Mouse (Mus musculus) ES-E14 (cell line): ENCODE results near the gene Mfrp. TPM values are rescaled to one million over a fixed set of nuclear protein-coding genes. Genes with fewer than 3 reads are reported as not detected.

Experiments used
- DNase-seq: peaks from one replicate; pipeline ENCODE4 v3.0.0-alpha.2; 2013; ENCODE audit warnings: low read depth, low spot score
- H3K27ac ChIP-seq: 2 replicates; pipeline ENCODE4 v1.5.1; 2012; ENCODE audit warnings: low read depth, mild to moderate bottlenecking, low read length, moderate library complexity, mixed read lengths; ENCODE audit not compliant: poor library complexity, insufficient read depth, severe bottlenecking
- H3K36me3 ChIP-seq: 2 replicates; pipeline ENCODE4 v1.6.1; 2012; ENCODE audit warnings: mild to moderate bottlenecking, low read length, moderate library complexity, mixed read lengths; ENCODE audit not compliant: control insufficient read depth, poor library complexity, insufficient read depth, severe bottlenecking
- H3K4me1 ChIP-seq, 2 experiments: fragments of 150-350 bp in 1 of 2; sonication (generic) in 1 of 2; 2 replicates each; pipeline ENCODE4 v1.6.1; 2012; ENCODE audit warnings: low read length in 2 of 2, mild to moderate bottlenecking in 1 of 2, mixed read lengths in 1 of 2; ENCODE audit not compliant: control insufficient read depth in 2 of 2, insufficient read depth in 2 of 2, poor library complexity in 1 of 2
- H3K4me3 ChIP-seq, 2 experiments: fragments of 150-350 bp in 1 of 2; sonication (generic) in 1 of 2; 2 replicates each; pipeline ENCODE4 v1.5.1; 2012; ENCODE audit warnings: low read length in 2 of 2, low read depth in 1 of 2, mild to moderate bottlenecking in 1 of 2, mixed read lengths in 1 of 2; ENCODE audit not compliant: insufficient read depth in 1 of 2, poor library complexity in 1 of 2, severe bottlenecking in 1 of 2
- H3K9ac ChIP-seq: 2 replicates; pipeline ENCODE4 v1.6.1; 2012; ENCODE audit warnings: low read depth, mild to moderate bottlenecking, low read length, mixed read lengths; ENCODE audit not compliant: poor library complexity, insufficient read depth, severe bottlenecking
- H3K9me3 ChIP-seq: fragments of 150-350 bp; sonication (generic); 2 replicates; pipeline ENCODE4 v1.6.1; 2012; ENCODE audit warnings: low read depth, mild to moderate bottlenecking, low read length; ENCODE audit not compliant: control insufficient read depth, insufficient read depth
- CHD2 ChIP-seq: IDR thresholded peaks from 2 replicates; pipeline ENCODE4 v1.6.1; 2014; ENCODE audit warnings: mild to moderate bottlenecking, low read depth, low read length, inconsistent platforms
- HCFC1 ChIP-seq: IDR thresholded peaks from 2 replicates; pipeline ENCODE4 v1.6.1; 2012; ENCODE audit warnings: low read length, inconsistent platforms, borderline replicate concordance; ENCODE audit not compliant: insufficient read depth
- MAFK ChIP-seq: IDR thresholded peaks from 2 replicates; pipeline ENCODE4 v1.6.1; 2014; ENCODE audit warnings: mild to moderate bottlenecking, low read depth, low read length, inconsistent platforms; ENCODE audit not compliant: insufficient read depth
- ZC3H11A ChIP-seq: IDR thresholded peaks from 2 replicates; pipeline ENCODE4 v1.6.1; 2012; ENCODE audit warnings: low read depth, mild to moderate bottlenecking, inconsistent platforms, low read length, borderline replicate concordance
- ZNF384 ChIP-seq: IDR thresholded peaks from 2 replicates; pipeline ENCODE4 v1.6.1; 2012; ENCODE audit warnings: low read depth, low read length, inconsistent platforms
- in situ Hi-C, 2 experiments: fragments of 600-800 bp; cut with MboI; formaldehyde crosslinking; loops; one replicate each; pipeline ENCODE4 v1.15.1; 2025; ENCODE audit warnings: low sequenced_read_pairs in 2 of 2, inconsistent platforms in 1 of 2; ENCODE audit not compliant: unreplicated experiment in 2 of 2
- total RNA-seq: library from RNA; depleted of rRNA; stranded (reverse); fragments of 300-350 nt; gene quantifications from 2 replicates; pipeline ENCODE4 v1.2.3, GENCODE M21; 2012

Mfrp gene
- total RNA-seq, 1 experiment = 0.09 TPM

DNA sequence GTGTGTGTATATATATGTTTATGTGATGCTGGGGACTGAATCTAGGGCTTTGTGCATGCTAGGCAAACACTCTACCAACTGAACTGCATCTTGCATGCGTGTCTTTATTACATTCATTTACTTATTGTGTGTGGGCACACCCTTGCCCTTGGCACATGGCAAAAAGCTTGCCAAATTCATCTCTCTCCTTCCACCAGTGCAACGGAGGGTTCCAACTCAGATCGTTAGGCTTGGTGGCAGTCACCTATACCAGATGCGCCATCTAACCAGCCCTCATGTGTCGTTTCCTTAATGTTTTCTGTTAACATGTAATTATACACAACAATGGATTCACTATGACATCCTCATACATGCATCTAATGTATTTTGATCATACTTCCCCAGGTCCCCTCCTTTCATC is 19.3 kb upstream of the Mfrp start:
- Histone ChIP-seq H3K9ac (no peak overlapping the region), H3K9me3 (no peaks in the 10 kb centered on the region), H3K27ac (no peak overlapping the region), H3K4me3 (no peak overlapping the region), H3K36me3 (no peaks in the 10 kb centered on the region), H3K4me1 (peaks cover 4 to 11% of the 10 kb centered on the region in 2 experiments; a peak in 2 of 4 replicates)
- no peak for DNase-seq
- TF ChIP-seq ZNF384 (no peak), CHD2 (no peak), ZC3H11A (no peak), MAFK (no peak), HCFC1 (no peak)
- in situ Hi-C loops = no loop called here

GRCm38 (mm10) chr9:44083392-44084121 is 18.0 kb upstream of the Mfrp start:
- Histone ChIP-seq H3K4me3 (peak overlapping the region; percentile 80 to 87; a peak in 3 of 4 replicates), H3K4me1 (peaks cover 4 to 14% of the 10 kb centered on the region in 2 experiments; a peak in 3 of 4 replicates), H3K27ac (no peak overlapping the region), H3K9ac (no peak overlapping the region), H3K9me3 (no peaks in the 10 kb centered on the region), H3K36me3 (no peaks in the 10 kb centered on the region)
- DNase-seq = no peak
- TF ChIP-seq CHD2 (no peak), MAFK (no peak), ZNF384 (no peak), ZC3H11A (no peak), HCFC1 (no peak)
- in situ Hi-C loops = no loop called here

DNA sequence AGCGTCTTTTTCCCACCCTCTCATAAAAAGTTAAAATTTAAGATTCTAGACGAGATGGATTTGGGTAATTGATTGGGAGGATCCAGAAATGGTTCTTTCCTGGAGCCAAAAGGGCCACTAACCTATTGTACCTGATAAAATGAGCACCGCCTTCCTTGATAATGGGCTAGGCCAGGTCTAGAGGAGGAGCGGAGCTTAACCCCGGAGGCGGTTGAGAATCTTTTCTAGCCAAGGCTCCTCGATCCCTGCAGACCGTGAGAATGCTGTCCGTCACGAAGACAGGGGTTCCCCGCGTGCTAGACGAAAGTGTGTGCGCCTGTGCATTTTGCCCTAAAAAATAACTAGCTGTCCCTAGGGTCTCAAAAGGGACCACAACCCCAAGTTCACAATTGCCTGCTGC is 17.3 kb upstream of the Mfrp start:
- no peaks in the 10 kb centered on the region for H3K36me3 ChIP-seq
- peaks cover 4 to 17% of the 10 kb centered on the region in 2 experiments for H3K4me1 ChIP-seq
- no peaks in the 10 kb centered on the region for H3K9me3 ChIP-seq
- in situ Hi-C loops = no loop called here
- TF ChIP-seq MAFK (no peak), HCFC1 (no peak), CHD2 (no peak), ZNF384 (no peak)
- H3K9ac ChIP-seq = peak overlapping the region; percentile 21
- DNase-seq = no peak
- H3K4me3 ChIP-seq = peak overlapping the region; percentile 80 to 87
- H3K27ac ChIP-seq = no peak overlapping the region

DNA sequence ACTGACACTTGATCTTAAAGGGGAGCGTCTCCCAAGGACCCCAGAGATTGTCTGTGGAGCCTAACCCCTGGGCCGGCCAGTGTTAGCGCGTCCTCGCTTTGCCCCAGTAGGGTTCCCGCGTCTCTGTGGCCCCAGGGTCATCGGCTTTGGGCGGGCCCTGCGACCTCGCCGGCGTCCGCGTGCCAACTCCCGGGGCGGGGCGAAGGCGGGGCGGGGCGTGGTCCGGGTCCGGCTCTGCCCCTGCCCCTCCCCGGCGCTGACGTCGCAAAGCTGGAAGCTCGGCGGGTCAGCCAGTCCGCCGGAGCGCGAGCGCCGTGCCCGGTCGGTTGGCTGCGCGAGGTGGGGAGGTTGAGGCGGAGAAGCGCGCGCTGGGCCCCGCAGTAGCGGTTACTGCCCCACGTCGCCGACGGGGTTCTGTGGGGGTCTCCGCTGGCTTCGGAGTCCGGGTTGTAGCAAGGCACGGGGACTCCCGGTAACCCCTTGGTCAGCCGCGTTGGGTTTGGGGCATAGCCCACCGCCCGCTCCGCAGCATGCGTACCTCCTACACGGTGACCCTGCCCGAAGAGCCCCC is 16.8 kb upstream of the Mfrp start:
- Histone ChIP-seq H3K9me3 (no peaks in the 10 kb centered on the region), H3K9ac (peak overlapping the region; percentile 79), H3K4me1 (peaks cover 4 to 22% of the 10 kb centered on the region in 2 experiments), H3K27ac (no peak overlapping the region), H3K36me3 (no peaks in the 10 kb centered on the region), H3K4me3 (peak overlapping the region; percentile 80 to 87)
- in situ Hi-C loops = no loop called here
- TF ChIP-seq MAFK = no peak
- no peak for TF ChIP-seq HCFC1
- TF ChIP-seq CHD2 = no peak
- TF ChIP-seq ZNF384 = no peak
- no peak for TF ChIP-seq ZC3H11A
- DNase-seq = no peak
